Mouse (Mus musculus) C2C12 (cell line): ENCODE results near the gene Suclg2. TPM values are rescaled to one million over a fixed set of nuclear protein-coding genes. Genes with fewer than 3 reads are reported as not detected.

Experiments used
- H3K27me3 ChIP-seq: one replicate; pipeline ENCODE4 v1.6.1; 2011; ENCODE audit not compliant: control insufficient read depth, insufficient read depth, insufficient read length
- H3K36me3 ChIP-seq: one replicate; pipeline ENCODE4 v1.6.1; 2011; ENCODE audit not compliant: control insufficient read depth, insufficient read depth
- H3K4me3 ChIP-seq: one replicate; pipeline ENCODE4 v1.5.1; 2011; ENCODE audit warnings: mild to moderate bottlenecking, control low read depth; ENCODE audit not compliant: poor library complexity, insufficient read depth, severe bottlenecking
- H3K79me2 ChIP-seq: one replicate; pipeline ENCODE4 v1.6.1; 2011; ENCODE audit not compliant: control insufficient read depth, insufficient read depth
- H3K79me3 ChIP-seq: one replicate; pipeline ENCODE4 v1.6.1; 2011; ENCODE audit warnings: low read depth, control low read depth
- H3ac ChIP-seq: one replicate; pipeline ENCODE3; 2011; ENCODE audit warnings: low read depth; ENCODE audit not compliant: control insufficient read depth, insufficient read length
- CEBPB ChIP-seq: IDR thresholded peaks from one replicate; pipeline ENCODE4 v1.6.1; 2011; ENCODE audit warnings: low read depth, mild to moderate bottlenecking, control low read depth, moderate library complexity
- CTCF ChIP-seq: IDR thresholded peaks from one replicate; pipeline ENCODE4 v1.5.1; 2011; ENCODE audit not compliant: control insufficient read depth, insufficient read depth, insufficient read length
- FOSL1 ChIP-seq: IDR thresholded peaks from one replicate; pipeline ENCODE4 v1.8.0; 2011; ENCODE audit warnings: mild to moderate bottlenecking, low read length; ENCODE audit not compliant: poor library complexity, insufficient read depth, severe bottlenecking
- MAX ChIP-seq: IDR thresholded peaks from one replicate; pipeline ENCODE4 v1.6.1; 2011; ENCODE audit warnings: mild to moderate bottlenecking, control low read depth
- MYOD1 ChIP-seq: IDR thresholded peaks from one replicate; pipeline ENCODE4 v1.6.1; 2011; ENCODE audit warnings: low read depth; ENCODE audit not compliant: control insufficient read depth, insufficient read length
- MYOG ChIP-seq: IDR thresholded peaks from one replicate; pipeline ENCODE4 v1.6.1; 2011; ENCODE audit not compliant: control insufficient read depth, insufficient read length; ENCODE audit errors: extremely low read depth
- USF1 ChIP-seq: IDR thresholded peaks from one replicate; pipeline ENCODE4 v1.6.1; 2011; ENCODE audit warnings: low read depth, mild to moderate bottlenecking, control low read depth, moderate library complexity
- polyA plus RNA-seq: library from polyadenylated mRNA; unstranded; fragments of >200 nt; fragmentation: generic; extraction: Trizol; gene quantifications from one replicate; pipeline ENCODE4 v1.2.1, GENCODE M21; 2012; ENCODE audit warnings: missing spikeins

Suclg2 gene
- polyA plus RNA-seq, 1 experiment = 23.2 TPM

- Histone ChIP-seq H3K27me3 (no peaks in the 10 kb centered on the region), H3K36me3 (no peaks in the 10 kb centered on the region), H3K79me3 (no peaks in the 10 kb centered on the region), H3ac (no peak overlapping the region), H3K4me3 (no peak overlapping the region), H3K79me2 (no peaks in the 10 kb centered on the region)
- TF ChIP-seq USF1 (no peak), MYOG (no peak), CEBPB (no peak), CTCF (no peak), MAX (no peak), FOSL1 (no peak), MYOD1 (no peak)
These were observed 60.9 kb downstream of the Suclg2 start for GRCm38 (mm10) chr6:95657671-95658070.

GRCm38 (mm10) chr6:95653662-95654061, 64.9 kb downstream of the Suclg2 start:
- H3K79me3 ChIP-seq = no peaks in the 10 kb centered on the region
- no peak overlapping the region for H3K4me3 ChIP-seq
- H3K36me3 ChIP-seq = no peaks in the 10 kb centered on the region
- H3ac ChIP-seq = no peak overlapping the region
- TF ChIP-seq MYOG (no peak), USF1 (no peak), MYOD1 (no peak), FOSL1 (no peak), CTCF (no peak), MAX (no peak), CEBPB (no peak)
- H3K27me3 ChIP-seq = no peaks in the 10 kb centered on the region
- no peaks in the 10 kb centered on the region for H3K79me2 ChIP-seq

GRCm38 (mm10) chr6:95652774-95653173, 65.8 kb downstream of the Suclg2 start:
- Histone ChIP-seq H3K4me3 (no peak overlapping the region), H3K79me3 (no peaks in the 10 kb centered on the region), H3K79me2 (no peaks in the 10 kb centered on the region), H3K36me3 (no peaks in the 10 kb centered on the region), H3ac (no peak overlapping the region), H3K27me3 (no peaks in the 10 kb centered on the region)
- no peak for TF ChIP-seq MYOD1
- TF ChIP-seq CTCF = no peak
- TF ChIP-seq CEBPB = no peak
- no peak for TF ChIP-seq MYOG
- TF ChIP-seq USF1 = no peak
- TF ChIP-seq FOSL1 = no peak
- TF ChIP-seq MAX = no peak

- no peaks in the 10 kb centered on the region for H3K79me2 ChIP-seq
- TF ChIP-seq USF1 (no peak), FOSL1 (no peak), CEBPB (no peak), MYOG (no peak), CTCF (no peak), MAX (no peak), MYOD1 (peak; percentile 12)
- H3K4me3 ChIP-seq = no peak overlapping the region
- no peaks in the 10 kb centered on the region for H3K36me3 ChIP-seq
- no peaks in the 10 kb centered on the region for H3K79me3 ChIP-seq
- no peak overlapping the region for H3ac ChIP-seq
- no peaks in the 10 kb centered on the region for H3K27me3 ChIP-seq
These were observed 67.2 kb downstream of the Suclg2 start for GRCm38 (mm10) chr6:95651391-95651876.

GRCm38 (mm10) chr6:95650082-95650722, 68.4 kb downstream of the Suclg2 start:
- Histone ChIP-seq H3K36me3 (no peaks in the 10 kb centered on the region), H3K79me3 (no peaks in the 10 kb centered on the region), H3ac (no peak overlapping the region), H3K79me2 (no peaks in the 10 kb centered on the region), H3K27me3 (no peaks in the 10 kb centered on the region), H3K4me3 (no peak overlapping the region)
- TF ChIP-seq USF1 = no peak
- TF ChIP-seq MYOD1 = no peak
- no peak for TF ChIP-seq CTCF
- no peak for TF ChIP-seq FOSL1
- TF ChIP-seq MAX = no peak
- no peak for TF ChIP-seq MYOG
- TF ChIP-seq CEBPB = no peak

GRCm38 (mm10) chr6:95649123-95649663, 69.4 kb downstream of the Suclg2 start:
- Histone ChIP-seq H3ac (no peak overlapping the region), H3K79me2 (no peaks in the 10 kb centered on the region), H3K4me3 (no peak overlapping the region), H3K27me3 (no peaks in the 10 kb centered on the region), H3K36me3 (no peaks in the 10 kb centered on the region), H3K79me3 (no peaks in the 10 kb centered on the region)
- TF ChIP-seq CTCF (no peak), MYOD1 (no peak), MYOG (no peak), MAX (no peak), USF1 (no peak), CEBPB (no peak), FOSL1 (no peak)
